Mouse (Mus musculus) ovary, postnatal 10 days (tissue): ENCODE results near the gene 1700067P10Rik.

Source experiments
- DNase-seq: peaks from one replicate; pipeline ENCODE4 v3.0.0; 2022; ENCODE audit warnings: low spot score

1700067P10Rik gene

DNA sequence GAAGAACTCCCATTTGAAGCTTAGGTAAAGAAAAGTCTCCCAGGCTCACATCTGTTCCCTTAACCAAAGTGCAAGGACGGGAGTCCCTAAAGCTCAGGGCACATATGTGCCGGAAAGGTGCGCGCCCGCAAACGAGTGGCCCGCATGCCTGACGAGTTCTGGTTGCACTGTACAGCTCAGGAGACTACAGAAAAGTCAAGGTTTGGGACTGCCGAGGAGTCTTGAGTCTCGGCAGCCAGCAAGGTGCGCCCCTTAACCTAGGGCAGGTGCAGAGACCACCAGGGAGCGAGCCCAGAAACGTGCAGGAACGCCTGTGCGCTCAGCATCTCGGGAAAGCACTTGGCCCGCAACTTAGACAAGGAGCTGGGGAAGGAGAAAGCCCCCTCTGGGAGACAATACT lies 7.2 kb downstream of the 1700067P10Rik start:
- DNase-seq = no peak

- no peak for DNase-seq
Measured at GRCm38 (mm10) chr17:48097011-48097742, 8.1 kb downstream of the 1700067P10Rik start.

- DNase-seq = no peak
Measured at GRCm38 (mm10) chr17:48097743-48098527, 8.8 kb downstream of the 1700067P10Rik start.

DNA sequence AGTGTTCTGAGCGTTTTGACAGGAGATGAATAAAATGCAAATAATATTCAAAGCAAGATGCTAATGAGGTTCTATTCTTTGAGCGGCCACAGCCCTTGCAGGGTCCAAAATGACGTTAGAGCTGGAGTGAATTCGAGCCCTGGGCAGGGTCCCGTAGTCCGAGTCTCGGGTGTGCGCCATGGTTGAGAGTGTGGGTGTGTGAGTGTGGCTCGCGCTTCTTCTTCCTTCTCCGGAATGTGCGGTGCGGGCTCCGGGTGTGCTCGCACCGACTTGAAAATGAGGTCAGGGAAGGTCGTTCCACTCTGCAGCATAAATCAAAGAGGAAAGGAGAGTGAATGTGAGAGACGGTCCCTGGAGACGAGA lies 9.4 kb downstream of the 1700067P10Rik start:
- DNase-seq = no peak

DNA sequence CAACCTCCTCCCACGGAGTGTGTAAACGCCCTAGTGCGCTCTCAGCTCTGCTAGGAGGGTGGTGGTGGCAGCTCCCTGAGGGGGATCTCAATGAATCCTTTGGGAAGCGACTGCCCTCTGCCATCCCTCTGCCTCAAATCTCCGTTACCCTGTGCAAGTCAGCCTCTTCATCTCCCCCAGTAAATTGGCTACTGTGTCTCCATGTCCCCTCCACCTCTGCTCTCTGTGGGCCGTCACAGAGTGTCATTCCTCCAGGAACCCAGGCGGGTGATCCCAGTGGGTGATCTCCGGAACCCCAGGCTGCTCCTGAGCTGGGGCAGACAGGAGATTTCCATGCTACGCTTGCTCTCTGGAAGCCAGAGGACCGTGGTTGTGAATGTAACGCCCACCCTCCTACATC lies 10.2 kb downstream of the 1700067P10Rik start:
- DNase-seq = no peak

DNA sequence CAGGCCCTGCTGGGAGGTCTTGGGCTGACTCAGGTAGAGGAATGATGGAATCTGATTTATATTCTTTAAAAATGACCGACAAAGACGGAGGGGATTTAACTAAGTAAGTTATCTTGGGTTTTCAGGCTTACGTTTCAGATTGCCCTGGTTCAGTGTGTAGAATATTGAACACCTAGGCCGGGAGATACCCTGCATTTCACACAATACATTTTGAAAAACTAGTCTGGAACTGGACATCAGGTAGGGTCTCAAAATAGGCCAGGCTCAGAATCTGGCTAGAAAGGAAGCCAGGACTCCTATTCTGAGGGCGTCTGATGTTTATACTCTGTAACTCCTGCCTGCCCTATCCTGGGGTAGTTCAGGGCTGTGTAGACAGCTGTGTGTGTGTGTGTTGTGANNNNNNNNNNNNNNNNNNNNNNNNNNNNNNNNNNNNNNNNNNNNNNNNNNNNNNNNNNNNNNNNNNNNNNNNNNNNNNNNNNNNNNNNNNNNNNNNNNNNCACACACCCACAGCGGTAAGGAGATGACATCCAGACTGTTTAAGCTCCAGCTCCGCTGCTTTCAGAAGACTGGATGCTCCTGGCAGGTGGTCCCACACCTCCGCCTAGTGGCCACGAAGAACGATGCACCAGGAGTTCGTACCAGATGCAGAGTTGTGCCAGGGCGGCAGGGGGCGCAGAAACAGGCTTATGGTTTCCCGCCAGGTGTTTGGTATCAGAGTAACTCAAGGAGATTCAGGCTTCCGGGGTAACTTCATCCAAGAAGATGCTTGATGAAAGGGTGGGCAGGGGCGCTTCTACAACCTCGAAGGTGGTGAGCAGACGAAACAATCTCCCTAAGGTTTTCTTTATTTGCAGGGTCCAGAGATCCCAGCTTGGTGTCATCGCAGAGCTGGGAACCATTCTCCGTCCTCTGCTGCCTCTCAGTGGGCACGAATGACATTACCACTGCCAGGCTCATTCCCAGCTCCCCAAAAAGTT lies 11.6 kb downstream of the 1700067P10Rik start:
- peak; percentile 69 for DNase-seq

- no peak for DNase-seq
Measured at GRCm38 (mm10) chr17:48107333-48107732, 18.2 kb downstream of the 1700067P10Rik start.

GRCm38 (mm10) chr17:48107862-48108261 lies 18.7 kb downstream of the 1700067P10Rik start:
- no peak for DNase-seq

GRCm38 (mm10) chr17:48108520-48108919 lies 19.4 kb downstream of the 1700067P10Rik start:
- DNase-seq = no peak

GRCm38 (mm10) chr17:48110547-48111287 lies 21.6 kb downstream of the 1700067P10Rik start:
- DNase-seq = no peak

GRCm38 (mm10) chr17:48118570-48118969 lies 29.5 kb downstream of the 1700067P10Rik start:
- DNase-seq = no peak

DNA sequence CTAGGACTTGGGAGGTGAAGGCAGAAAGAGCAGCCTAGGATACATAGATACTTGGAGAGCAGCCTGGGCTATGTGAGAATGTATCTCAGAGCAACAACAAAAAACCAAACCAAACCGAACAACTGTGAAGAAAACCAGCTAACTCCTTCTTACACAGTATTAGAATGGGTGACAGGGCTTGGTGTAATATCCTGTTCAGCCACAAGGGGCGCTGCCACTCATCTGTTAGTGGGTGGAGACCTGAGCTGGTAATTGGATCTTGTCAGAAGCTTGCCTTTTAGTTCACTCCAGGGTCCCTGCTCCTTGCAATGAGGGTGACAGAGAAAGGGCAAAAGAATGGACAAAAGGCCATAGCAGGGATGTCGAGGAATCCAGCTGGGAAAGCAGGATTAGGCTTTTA lies 30.5 kb downstream of the 1700067P10Rik start:
- peak; percentile 51 for DNase-seq

DNA sequence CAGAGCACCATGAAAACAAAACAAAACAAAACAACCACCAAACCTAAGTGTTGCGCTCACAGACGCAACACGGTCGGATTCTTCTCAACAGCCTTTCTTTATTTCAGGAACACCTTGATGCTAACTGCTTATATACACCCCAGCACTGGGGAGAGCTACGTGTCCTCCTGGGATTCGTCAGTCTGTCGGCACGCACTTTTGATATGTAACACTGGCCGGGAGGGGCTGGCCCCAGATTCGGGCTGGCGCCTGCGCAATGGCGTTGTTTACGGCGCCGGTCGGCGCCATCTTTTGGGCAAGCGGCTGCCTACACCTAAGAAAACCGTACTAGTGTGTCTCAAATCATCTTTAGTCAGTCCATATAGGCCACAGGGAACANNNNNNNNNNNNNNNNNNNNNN lies 31.3 kb downstream of the 1700067P10Rik start:
- DNase-seq = no peak

- no peak for DNase-seq
Measured at GRCm38 (mm10) chr17:48132810-48133209, 43.7 kb downstream of the 1700067P10Rik start.
